Mouse (Mus musculus): ENCODE data around the gene Ntn3. TPM values are rescaled to one million over a fixed set of nuclear protein-coding genes. Genes with fewer than 3 reads are reported as not detected.

Ntn3 gene
- polyA plus RNA-seq, 1 experiment from 2014 or later: 14.0 TPM

GRCm38 (mm10) chr17:24170729-24171128 is 38.6 kb downstream of the Ntn3 start:
- 0 out of 2 replicates have a peak overlapping the region, but pooled peaks have one; percentile 93 for H3K9ac ChIP-seq
- H3K4me1 ChIP-seq: peaks cover 23% of the 10 kb centered on the region
- no peak overlapping the region for H3K4me2 ChIP-seq
- H3K36me3 ChIP-seq: peaks cover 16% of the 10 kb centered on the region
- no peak for ATAC-seq (ENCODE audit: insufficient number of reproducible peaks, insufficient read depth, low FRiP score, low TSS enrichment, low read depth)
- WGBS: 77% methylated on average over 5 of the region's 5 CpGs
- no peaks in the 10 kb centered on the region for H3K27me3 ChIP-seq
- no peak overlapping the region for H3K27ac ChIP-seq
- H3K9me3 ChIP-seq: no peaks in the 10 kb centered on the region
- H3K4me3 ChIP-seq: no peak overlapping the region

- peak overlapping the region; percentile 81 for H3K4me2 ChIP-seq
- peak overlapping the region; percentile 97; the same call in 1 of the 2 replicates for H3K27ac ChIP-seq
- peaks cover 23% of the 10 kb centered on the region for H3K4me1 ChIP-seq
- H3K9ac ChIP-seq: peak overlapping the region; percentile 93; the same call in 1 of the 2 replicates
- H3K27me3 ChIP-seq: no peaks in the 10 kb centered on the region
- H3K4me3 ChIP-seq: peak overlapping the region; percentile 89
- 61% methylated on average over 3 of the region's 3 CpGs for WGBS
- ATAC-seq (ENCODE audit: insufficient number of reproducible peaks, insufficient read depth, low FRiP score, low TSS enrichment, low read depth): no peak
- H3K9me3 ChIP-seq: no peaks in the 10 kb centered on the region
- H3K36me3 ChIP-seq: peaks cover 16% of the 10 kb centered on the region
Measured at GRCm38 (mm10) chr17:24170125-24170524, 39.2 kb downstream of the Ntn3 start.

- Histone ChIP-seq H3K4me1 (peaks cover 29% of the 10 kb centered on the region), H3K36me3 (peaks cover 23% of the 10 kb centered on the region), H3K9me3 (no peaks in the 10 kb centered on the region), H3K9ac (peak within 1 kb of the TSS; percentile 93), H3K27ac (peak within 1 kb of the TSS; percentile 97), H3K4me3 (peak within 1 kb of the TSS; percentile 89), H3K27me3 (no peaks in the 10 kb centered on the region), H3K4me2 (peak within 1 kb of the TSS; percentile 81)
- peak; percentile 85 for ATAC-seq (ENCODE audit: insufficient number of reproducible peaks, insufficient read depth, low FRiP score, low TSS enrichment, low read depth)
- under 1% methylated on average over 58 of the region's 58 CpGs for WGBS
Measured at GRCm38 (mm10) chr17:24169317-24170065, 39.8 kb downstream of the Ntn3 start, which contains the start of gene Atp6v0c. Atp6v0c (minus strand) TSS chr17:24169702.

GRCm38 (mm10) chr17:24168590-24169277 is 40.6 kb downstream of the Ntn3 start:
- no peaks in the 10 kb centered on the region for H3K9me3 ChIP-seq
- H3K36me3 ChIP-seq: peaks cover 24% of the 10 kb centered on the region
- WGBS: under 1% methylated on average over 39 of the region's 41 CpGs
- H3K9ac ChIP-seq: peak overlapping the region; percentile 93
- peak overlapping the region; percentile 81 for H3K4me2 ChIP-seq
- peaks cover 29% of the 10 kb centered on the region for H3K4me1 ChIP-seq
- H3K4me3 ChIP-seq: peak overlapping the region; percentile 89
- H3K27me3 ChIP-seq: no peaks in the 10 kb centered on the region
- peak overlapping the region; percentile 97 for H3K27ac ChIP-seq
- ATAC-seq (ENCODE audit: insufficient number of reproducible peaks, insufficient read depth, low FRiP score, low TSS enrichment, low read depth): peak; percentile 38; the same call in 1 of the 2 replicates

- H3K4me2 ChIP-seq: peak overlapping the region; percentile 81
- 55% methylated on average over 7 of the region's 7 CpGs for WGBS
Measured at GRCm38 (mm10) chr17:24167891-24168505, 41.3 kb downstream of the Ntn3 start.

GRCm38 (mm10) chr17:24167120-24167519 is 42.2 kb downstream of the Ntn3 start:
- H3K36me3 ChIP-seq: peaks cover 24% of the 10 kb centered on the region
- peak overlapping the region; percentile 81; the same call in 1 of the 2 replicates for H3K4me2 ChIP-seq
- peaks cover 41% of the 10 kb centered on the region for H3K4me1 ChIP-seq
- H3K9ac ChIP-seq: no peak overlapping the region
- H3K4me3 ChIP-seq: no peak overlapping the region
- no peak overlapping the region for H3K27ac ChIP-seq
- ATAC-seq (ENCODE audit: insufficient number of reproducible peaks, insufficient read depth, low FRiP score, low TSS enrichment, low read depth): no peak
- 87% methylated on average over 6 of the region's 6 CpGs for WGBS
- no peaks in the 10 kb centered on the region for H3K9me3 ChIP-seq
- no peaks in the 10 kb centered on the region for H3K27me3 ChIP-seq

More at GRCm38 (mm10) chr17:24167891-24168505, 41.3 kb downstream of the Ntn3 start:
- peak overlapping the region; percentile 89 for H3K4me3 ChIP-seq
- H3K27ac ChIP-seq: 0 out of 2 replicates have a peak overlapping the region, but pooled peaks have one; percentile 97
- peaks cover 24% of the 10 kb centered on the region for H3K36me3 ChIP-seq
- no peak for ATAC-seq (ENCODE audit: insufficient number of reproducible peaks, insufficient read depth, low FRiP score, low TSS enrichment, low read depth)
- no peaks in the 10 kb centered on the region for H3K9me3 ChIP-seq
- H3K9ac ChIP-seq: peak overlapping the region; percentile 93
- H3K27me3 ChIP-seq: no peaks in the 10 kb centered on the region
- peaks cover 32% of the 10 kb centered on the region for H3K4me1 ChIP-seq

GRCm38 (mm10) chr17:24164566-24165259 is 44.6 kb downstream of the Ntn3 start:
- Histone ChIP-seq H3K4me1 (peaks cover 33% of the 10 kb centered on the region), H3K4me3 (no peak overlapping the region), H3K27me3 (no peaks in the 10 kb centered on the region), H3K27ac (no peak overlapping the region), H3K9me3 (no peaks in the 10 kb centered on the region), H3K9ac (peak overlapping the region; percentile 27; the same call in 1 of the 2 replicates), H3K4me2 (no peak overlapping the region), H3K36me3 (peaks cover 24% of the 10 kb centered on the region)
- WGBS: 77% methylated on average over 11 of the region's 11 CpGs
- ATAC-seq (ENCODE audit: insufficient number of reproducible peaks, insufficient read depth, low FRiP score, low TSS enrichment, low read depth): no peak

GRCm38 (mm10) chr17:24163176-24163962 is 46.0 kb downstream of the Ntn3 start, which contains the start of gene Amdhd2:
Amdhd2 (minus strand) TSS chr17:24163766.
- ATAC-seq (ENCODE audit: insufficient number of reproducible peaks, insufficient read depth, low FRiP score, low TSS enrichment, low read depth): peak; percentile 84
- Histone ChIP-seq H3K27ac (peak within 1 kb of the TSS; percentile 85), H3K36me3 (peaks cover 24% of the 10 kb centered on the region), H3K4me3 (peak within 1 kb of the TSS; percentile 78), H3K27me3 (no peaks in the 10 kb centered on the region), H3K9me3 (no peaks in the 10 kb centered on the region), H3K9ac (peak within 1 kb of the TSS; percentile 84), H3K4me1 (peaks cover 31% of the 10 kb centered on the region), H3K4me2 (peak within 1 kb of the TSS; percentile 98)
- WGBS: under 1% methylated on average over 47 of the region's 47 CpGs

- Histone ChIP-seq H3K4me2 (peak overlapping the region; percentile 98), H3K27me3 (no peaks in the 10 kb centered on the region), H3K4me3 (peak overlapping the region; percentile 78), H3K9ac (peak overlapping the region; percentile 84), H3K27ac (peak overlapping the region; percentile 85), H3K36me3 (peaks cover 28% of the 10 kb centered on the region), H3K4me1 (peaks cover 24% of the 10 kb centered on the region), H3K9me3 (no peaks in the 10 kb centered on the region)
- ATAC-seq (ENCODE audit: insufficient number of reproducible peaks, insufficient read depth, low FRiP score, low TSS enrichment, low read depth): no peak
- WGBS: 27% methylated on average over 17 of the region's 17 CpGs
Measured at GRCm38 (mm10) chr17:24162584-24163175, 46.7 kb downstream of the Ntn3 start.

GRCm38 (mm10) chr17:24161466-24161865 is 47.9 kb downstream of the Ntn3 start:
- 71% methylated on average over 5 of the region's 5 CpGs for WGBS
- H3K27me3 ChIP-seq: no peaks in the 10 kb centered on the region
- H3K4me3 ChIP-seq: no peak overlapping the region
- no peak overlapping the region for H3K9ac ChIP-seq
- H3K9me3 ChIP-seq: no peaks in the 10 kb centered on the region
- no peak for ATAC-seq (ENCODE audit: insufficient number of reproducible peaks, insufficient read depth, low FRiP score, low TSS enrichment, low read depth)
- no peak overlapping the region for H3K4me2 ChIP-seq
- peaks cover 28% of the 10 kb centered on the region for H3K36me3 ChIP-seq
- H3K4me1 ChIP-seq: peaks cover 18% of the 10 kb centered on the region
- H3K27ac ChIP-seq: no peak overlapping the region

All from embryonic facial prominence, embryonic 13.5 days (tissue).